Mouse (Mus musculus): ENCODE results near the gene Hhip. TPM values are rescaled to one million over a fixed set of nuclear protein-coding genes. Genes with fewer than 3 reads are reported as not detected.
A peak's percentile ranks its signal among the peaks of the same experiment; 100 is the strongest.

The Hhip gene
- polyA plus RNA-seq, 1 experiment from 2014 or later = 24.6 TPM

GRCm38 (mm10) chr8:80051494-80051893 is 6.3 kb downstream of the Hhip start:
- WGBS = 65% methylated on average over 5 of the region's 5 CpGs
- Histone ChIP-seq H3K9ac (replicated peaks; ENCODE audit: low read depth, low read length) (no peak overlapping the region), H3K4me2 (replicated peaks; ENCODE audit: low read depth, low read length) (no peak overlapping the region), H3K27me3 (ENCODE audit: control insufficient read depth, insufficient read depth, low read length) (0 out of 2 replicates have a peak, but pooled peaks cover 3% of the 10 kb centered on the region), H3K4me1 (ENCODE audit: control insufficient read depth, insufficient read depth, low read length) (peaks cover 13% of the 10 kb centered on the region; the same call in 1 of the 2 replicates), H3K27ac (ENCODE audit: low read length) (no peak overlapping the region), H3K36me3 (ENCODE audit: control insufficient read depth, insufficient read depth, low read length) (no peaks in the 10 kb centered on the region), H3K4me3 (ENCODE audit: low read depth, low read length) (no peak overlapping the region), H3K9me3 (ENCODE audit: control insufficient read depth, low read depth, low read length) (no peaks in the 10 kb centered on the region)
- ATAC-seq (ENCODE audit: insufficient number of reproducible peaks, insufficient read depth, low FRiP score, low read depth) = no peak

GRCm38 (mm10) chr8:80049256-80050005 is 8.4 kb downstream of the Hhip start:
- Histone ChIP-seq H3K9ac (replicated peaks; ENCODE audit: low read depth, low read length) (no peak overlapping the region), H3K9me3 (ENCODE audit: control insufficient read depth, low read depth, low read length) (no peaks in the 10 kb centered on the region), H3K4me3 (ENCODE audit: low read depth, low read length) (no peak overlapping the region), H3K36me3 (ENCODE audit: control insufficient read depth, insufficient read depth, low read length) (no peaks in the 10 kb centered on the region), H3K27ac (ENCODE audit: low read length) (no peak overlapping the region), H3K4me2 (replicated peaks; ENCODE audit: low read depth, low read length) (no peak overlapping the region), H3K27me3 (ENCODE audit: control insufficient read depth, insufficient read depth, low read length) (no peaks in the 10 kb centered on the region), H3K4me1 (ENCODE audit: control insufficient read depth, insufficient read depth, low read length) (0 out of 2 replicates have a peak, but pooled peaks cover 8% of the 10 kb centered on the region)
- ATAC-seq (ENCODE audit: insufficient number of reproducible peaks, insufficient read depth, low FRiP score, low read depth) = no peak
- 36% methylated on average over 15 of the region's 15 CpGs for WGBS

GRCm38 (mm10) chr8:80048256-80048655 is 9.6 kb downstream of the Hhip start:
- Histone ChIP-seq H3K27ac (ENCODE audit: low read length) (no peak overlapping the region), H3K36me3 (ENCODE audit: control insufficient read depth, insufficient read depth, low read length) (no peaks in the 10 kb centered on the region), H3K4me1 (ENCODE audit: control insufficient read depth, insufficient read depth, low read length) (no peaks in the 10 kb centered on the region), H3K4me3 (ENCODE audit: low read depth, low read length) (no peak overlapping the region), H3K9ac (replicated peaks; ENCODE audit: low read depth, low read length) (no peak overlapping the region), H3K9me3 (ENCODE audit: control insufficient read depth, low read depth, low read length) (no peaks in the 10 kb centered on the region), H3K27me3 (ENCODE audit: control insufficient read depth, insufficient read depth, low read length) (no peaks in the 10 kb centered on the region), H3K4me2 (replicated peaks; ENCODE audit: low read depth, low read length) (no peak overlapping the region)
- ATAC-seq (ENCODE audit: insufficient number of reproducible peaks, insufficient read depth, low FRiP score, low read depth) = no peak
- 80% methylated on average over 4 of the region's 4 CpGs for WGBS

GRCm38 (mm10) chr8:80037644-80038253 is 20.1 kb downstream of the Hhip start:
- WGBS = 71% methylated on average over 4 of the region's 4 CpGs
- no peaks in the 10 kb centered on the region for H3K27me3 ChIP-seq (ENCODE audit: control insufficient read depth, insufficient read depth, low read length)
- H3K36me3 ChIP-seq (ENCODE audit: control insufficient read depth, insufficient read depth, low read length) = no peaks in the 10 kb centered on the region
- H3K4me2 ChIP-seq (replicated peaks; ENCODE audit: low read depth, low read length) = no peak overlapping the region
- ATAC-seq (ENCODE audit: insufficient number of reproducible peaks, insufficient read depth, low FRiP score, low read depth) = no peak
- H3K27ac ChIP-seq (ENCODE audit: low read length) = no peak overlapping the region
- no peaks in the 10 kb centered on the region for H3K4me1 ChIP-seq (ENCODE audit: control insufficient read depth, insufficient read depth, low read length)
- no peak overlapping the region for H3K4me3 ChIP-seq (ENCODE audit: low read depth, low read length)
- H3K9me3 ChIP-seq (ENCODE audit: control insufficient read depth, low read depth, low read length) = no peaks in the 10 kb centered on the region
- H3K9ac ChIP-seq (replicated peaks; ENCODE audit: low read depth, low read length) = no peak overlapping the region

- no peak overlapping the region for H3K9ac ChIP-seq (replicated peaks; ENCODE audit: low read depth, low read length)
- ATAC-seq (ENCODE audit: insufficient number of reproducible peaks, insufficient read depth, low FRiP score, low read depth) = no peak
- 43% methylated on average over 3 of the region's 3 CpGs for WGBS
- no peaks in the 10 kb centered on the region for H3K27me3 ChIP-seq (ENCODE audit: control insufficient read depth, insufficient read depth, low read length)
- no peak overlapping the region for H3K27ac ChIP-seq (ENCODE audit: low read length)
- no peaks in the 10 kb centered on the region for H3K36me3 ChIP-seq (ENCODE audit: control insufficient read depth, insufficient read depth, low read length)
- H3K9me3 ChIP-seq (ENCODE audit: control insufficient read depth, low read depth, low read length) = no peaks in the 10 kb centered on the region
- H3K4me2 ChIP-seq (replicated peaks; ENCODE audit: low read depth, low read length) = no peak overlapping the region
- H3K4me1 ChIP-seq (ENCODE audit: control insufficient read depth, insufficient read depth, low read length) = no peaks in the 10 kb centered on the region
- no peak overlapping the region for H3K4me3 ChIP-seq (ENCODE audit: low read depth, low read length)
These were observed 25.2 kb downstream of the Hhip start for GRCm38 (mm10) chr8:80032604-80033003.

GRCm38 (mm10) chr8:80031330-80032293 is 26.2 kb downstream of the Hhip start:
- 36% methylated on average over 15 of the region's 15 CpGs for WGBS
- Histone ChIP-seq H3K4me3 (ENCODE audit: low read depth, low read length) (no peak overlapping the region), H3K36me3 (ENCODE audit: control insufficient read depth, insufficient read depth, low read length) (no peaks in the 10 kb centered on the region), H3K4me1 (ENCODE audit: control insufficient read depth, insufficient read depth, low read length) (no peaks in the 10 kb centered on the region), H3K27me3 (ENCODE audit: control insufficient read depth, insufficient read depth, low read length) (no peaks in the 10 kb centered on the region), H3K9me3 (ENCODE audit: control insufficient read depth, low read depth, low read length) (no peaks in the 10 kb centered on the region), H3K9ac (replicated peaks; ENCODE audit: low read depth, low read length) (no peak overlapping the region), H3K27ac (ENCODE audit: low read length) (no peak overlapping the region), H3K4me2 (replicated peaks; ENCODE audit: low read depth, low read length) (0 out of 2 replicates have a peak overlapping the region, but pooled peaks have one; percentile 0)
- ATAC-seq (ENCODE audit: insufficient number of reproducible peaks, insufficient read depth, low FRiP score, low read depth) = peak; percentile 63; the same call in 1 of the 2 replicates

- WGBS = 46% methylated on average over 6 of the region's 6 CpGs
- Histone ChIP-seq H3K36me3 (ENCODE audit: control insufficient read depth, insufficient read depth, low read length) (no peaks in the 10 kb centered on the region), H3K9ac (replicated peaks; ENCODE audit: low read depth, low read length) (no peak overlapping the region), H3K9me3 (ENCODE audit: control insufficient read depth, low read depth, low read length) (no peaks in the 10 kb centered on the region), H3K4me3 (ENCODE audit: low read depth, low read length) (no peak overlapping the region), H3K27me3 (ENCODE audit: control insufficient read depth, insufficient read depth, low read length) (no peaks in the 10 kb centered on the region), H3K4me1 (ENCODE audit: control insufficient read depth, insufficient read depth, low read length) (no peaks in the 10 kb centered on the region), H3K4me2 (replicated peaks; ENCODE audit: low read depth, low read length) (no peak overlapping the region), H3K27ac (ENCODE audit: low read length) (no peak overlapping the region)
- ATAC-seq (ENCODE audit: insufficient number of reproducible peaks, insufficient read depth, low FRiP score, low read depth) = no peak
These were observed 28.2 kb downstream of the Hhip start for GRCm38 (mm10) chr8:80029631-80030030.

GRCm38 (mm10) chr8:80020469-80020868 is 37.3 kb downstream of the Hhip start:
- Histone ChIP-seq H3K36me3 (ENCODE audit: control insufficient read depth, insufficient read depth, low read length) (no peaks in the 10 kb centered on the region), H3K9ac (replicated peaks; ENCODE audit: low read depth, low read length) (no peak overlapping the region), H3K4me3 (ENCODE audit: low read depth, low read length) (no peak overlapping the region), H3K27me3 (ENCODE audit: control insufficient read depth, insufficient read depth, low read length) (no peaks in the 10 kb centered on the region), H3K4me2 (replicated peaks; ENCODE audit: low read depth, low read length) (no peak overlapping the region), H3K9me3 (ENCODE audit: control insufficient read depth, low read depth, low read length) (no peaks in the 10 kb centered on the region), H3K27ac (ENCODE audit: low read length) (no peak overlapping the region), H3K4me1 (ENCODE audit: control insufficient read depth, insufficient read depth, low read length) (no peaks in the 10 kb centered on the region)
- ATAC-seq (ENCODE audit: insufficient number of reproducible peaks, insufficient read depth, low FRiP score, low read depth) = no peak
- WGBS = 82% methylated on average over 5 of the region's 5 CpGs
